Mouse (Mus musculus) kidney, postnatal 14 days (tissue): ENCODE data around the gene Gm10964.
"Not testable (repeated sequence)": the region's sequence is repeated elsewhere in the genome, so short reads cannot be mapped to it uniquely, and the experiment has no call there.

ENCODE experiments used
- DNase-seq: peaks from one replicate; pipeline ENCODE4 v3.0.0; 2022; ENCODE audit warnings: mixed read lengths

Gene Gm10964

GRCm38 (mm10) chr3:103780271-103780670 is 41.1 kb downstream of the Gm10964 start:
- DNase-seq: no peak

DNA sequence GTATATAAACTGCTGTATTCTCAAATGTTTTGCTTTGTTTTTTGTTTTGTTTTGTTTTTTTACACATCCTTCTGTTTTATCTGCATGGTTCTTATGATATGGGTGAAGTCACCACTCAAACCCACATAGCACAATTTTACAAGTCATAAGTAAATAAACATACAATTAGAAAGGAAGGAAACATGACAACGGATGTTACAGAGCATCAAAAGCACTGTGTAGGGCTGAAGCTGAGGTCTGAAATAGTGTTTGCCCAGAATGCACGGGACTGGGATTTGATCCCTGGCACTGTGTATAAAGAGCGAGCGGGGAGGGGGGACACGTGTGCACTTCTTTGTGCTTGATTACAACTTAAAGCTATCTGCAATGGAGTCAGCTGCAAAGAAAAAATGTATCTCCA is 41.6 kb downstream of the Gm10964 start:
- no peak for DNase-seq

DNA sequence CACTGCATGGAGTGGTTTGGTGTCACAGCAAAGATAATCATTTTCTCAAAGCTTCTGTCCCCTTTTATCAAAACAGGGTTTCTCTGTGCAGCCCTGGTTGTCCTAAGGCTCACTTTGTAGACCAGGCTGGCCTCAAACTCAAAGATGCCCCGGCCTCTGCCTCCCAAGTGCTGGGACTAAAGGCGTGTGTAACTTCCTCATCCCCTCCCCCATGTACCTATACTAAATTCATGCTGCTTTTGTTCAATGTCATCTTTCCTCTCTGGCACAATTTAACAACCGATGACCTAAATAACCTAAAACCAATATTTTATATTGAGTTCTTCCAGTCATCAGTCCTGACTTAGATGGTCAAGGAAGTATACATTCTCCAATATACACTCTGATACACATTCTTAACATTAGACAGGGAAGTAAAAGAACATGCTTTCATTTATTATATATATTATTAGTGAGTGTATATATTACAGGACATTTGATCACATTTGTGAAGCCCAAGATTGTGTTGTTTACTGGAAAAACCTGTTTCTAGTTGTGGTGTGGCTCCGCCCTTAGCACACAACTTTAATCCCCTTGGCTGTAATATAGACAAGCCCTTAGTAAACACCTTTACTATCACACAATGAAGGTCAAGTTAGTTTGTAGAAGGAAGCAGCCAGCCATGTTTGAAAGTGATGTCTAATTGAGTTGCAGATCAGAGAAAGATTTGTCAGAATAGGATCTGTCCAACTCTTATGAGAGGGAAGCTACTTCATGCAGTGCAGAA is 43.9 kb downstream of the Gm10964 start:
- no peak for DNase-seq

DNA sequence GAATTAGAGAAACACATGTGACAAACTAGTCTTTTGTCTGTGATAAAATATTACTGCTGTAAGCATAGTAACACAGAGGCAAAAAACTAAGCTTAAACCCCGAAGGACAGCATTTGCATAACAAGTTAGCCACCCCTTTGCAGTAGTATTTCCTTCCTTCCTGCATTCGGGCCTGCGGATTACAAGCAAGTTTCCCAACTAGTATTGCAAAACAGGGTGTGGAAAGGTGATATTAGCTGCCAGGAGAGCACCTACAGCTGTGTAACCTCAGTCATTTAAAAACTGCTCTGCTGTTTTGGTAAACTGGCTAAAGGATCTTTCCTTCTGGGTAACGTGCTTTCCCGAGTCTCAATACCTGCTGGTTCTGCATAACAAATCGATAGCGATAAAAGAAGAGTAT is 48.1 kb downstream of the Gm10964 start:
- DNase-seq: no peak

GRCm38 (mm10) chr3:103789096-103789495 is 49.9 kb downstream of the Gm10964 start:
- no peak for DNase-seq

- DNase-seq: peak; percentile 64
Measured at GRCm38 (mm10) chr3:103789891-103790345, 50.8 kb downstream of the Gm10964 start.

- DNase-seq: no peak
Measured at GRCm38 (mm10) chr3:103790346-103791145, 51.4 kb downstream of the Gm10964 start.

- peak; percentile 96 for DNase-seq
Measured at GRCm38 (mm10) chr3:103791230-103792110, 52.3 kb downstream of the Gm10964 start, which contains the start of gene Hipk1. Gene Hipk1 (minus strand): TSS chr3:103791563.

DNA sequence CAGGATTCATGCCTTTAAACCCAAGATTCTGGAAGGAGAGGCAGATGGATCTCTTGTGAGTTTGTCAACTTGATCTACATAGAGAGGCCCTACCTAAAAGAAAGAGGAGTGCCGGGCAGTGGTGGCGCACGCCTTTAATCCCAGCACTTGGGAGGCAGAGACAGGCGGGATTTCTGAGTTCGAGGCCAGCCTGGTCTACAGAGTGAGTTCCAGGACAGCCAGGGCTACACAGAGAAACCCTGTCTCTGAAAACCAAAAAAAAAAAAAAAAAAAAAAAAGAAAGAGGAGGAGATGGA is 52.9 kb downstream of the Gm10964 start:
- DNase-seq: not testable (repeated sequence)

- peak; percentile 32 for DNase-seq
Measured at GRCm38 (mm10) chr3:103792566-103792965, 53.4 kb downstream of the Gm10964 start.
